Mouse (Mus musculus) liver, postnatal 0 days (tissue): ENCODE data around the gene Inpp5a. TPM values are rescaled to one million over a fixed set of nuclear protein-coding genes. Genes with fewer than 3 reads are reported as not detected.

Experiments used
- ATAC-seq: fragments of 200-750 bp; cut with Nextera tagmentation; 2 replicates; pipeline ENCODE4 v1.8.0; 2017; ENCODE audit warnings: mild to moderate bottlenecking, moderate library complexity
- DNase-seq: peaks from one replicate; pipeline ENCODE4 v3.0.0-alpha.2; 2016
- H3K27ac ChIP-seq: fragments of 300-500 bp; sonication (generic); 2 replicates; pipeline ENCODE4 v1.5.1; 2014; ENCODE audit warnings: antibody characterized with exemption, moderate library complexity, mild to moderate bottlenecking, low read depth
- H3K27me3 ChIP-seq: fragments of 300-500 bp; sonication (generic); 2 replicates; pipeline ENCODE4 v1.6.1; 2014; ENCODE audit warnings: low read length, control low read depth, mixed read lengths; ENCODE audit not compliant: insufficient read depth
- H3K36me3 ChIP-seq: fragments of 300-500 bp; sonication (generic); replicated peaks from 2 replicates; pipeline ENCODE4 v1.6.1; 2014; ENCODE audit warnings: mild to moderate bottlenecking, control low read depth, low read length, moderate library complexity, mixed read lengths; ENCODE audit not compliant: insufficient read depth
- H3K4me1 ChIP-seq: fragments of 300-500 bp; sonication (generic); 2 replicates; pipeline ENCODE4 v1.6.1; 2014; ENCODE audit warnings: antibody characterized with exemption, mild to moderate bottlenecking, control low read depth; ENCODE audit not compliant: insufficient read depth
- H3K4me2 ChIP-seq: fragments of 300-500 bp; sonication (generic); 2 replicates; pipeline ENCODE4 v1.6.1; 2014; ENCODE audit warnings: low read depth, mild to moderate bottlenecking, low read length, moderate library complexity, mixed read lengths
- H3K4me3 ChIP-seq: fragments of 300-500 bp; sonication (generic); 2 replicates; pipeline ENCODE4 v1.5.1; 2014; ENCODE audit warnings: low read depth, low read length
- H3K9ac ChIP-seq: fragments of 300-500 bp; sonication (generic); replicated peaks from 2 replicates; pipeline ENCODE4 v1.6.1; 2014; ENCODE audit warnings: mild to moderate bottlenecking, moderate library complexity
- H3K9me3 ChIP-seq: fragments of 300-500 bp; sonication (generic); 2 replicates; pipeline ENCODE4 v1.6.1; 2016; ENCODE audit warnings: mild to moderate bottlenecking, control low read depth, low read length, mixed read lengths
- CTCF ChIP-seq: sonication (generic); IDR thresholded peaks from 2 replicates; pipeline ENCODE4 v1.5.1; 2016; ENCODE audit warnings: antibody characterized with exemption, low read depth
- EP300 ChIP-seq: IDR thresholded peaks from 2 replicates; pipeline ENCODE4 v1.6.1; 2016; ENCODE audit warnings: antibody characterized with exemption, low read depth, mild to moderate bottlenecking
- WGBS: fragments of 180-500 bp; shearing (Covaris S2); extraction: QIAGEN DNeasy Blood & Tissue Kit; methylation state at CpG from one replicate; pipeline ENCODE4 v1.1.7; 2014; ENCODE audit not compliant: insufficient replicate concordance; 5-methylcytosine and 5-hydroxymethylcytosine counted together
- polyA plus RNA-seq: library from polyadenylated mRNA; unstranded; fragments of >200 nt; fragmentation: Nextera tagmentation; extraction: Ambion mirVana; gene quantifications from 2 replicates; pipeline ENCODE4 v1.2.1, GENCODE M21; 2015

Gene Inpp5a
- polyA plus RNA-seq, 1 experiment from 2014 or later: 6.0 TPM

DNA sequence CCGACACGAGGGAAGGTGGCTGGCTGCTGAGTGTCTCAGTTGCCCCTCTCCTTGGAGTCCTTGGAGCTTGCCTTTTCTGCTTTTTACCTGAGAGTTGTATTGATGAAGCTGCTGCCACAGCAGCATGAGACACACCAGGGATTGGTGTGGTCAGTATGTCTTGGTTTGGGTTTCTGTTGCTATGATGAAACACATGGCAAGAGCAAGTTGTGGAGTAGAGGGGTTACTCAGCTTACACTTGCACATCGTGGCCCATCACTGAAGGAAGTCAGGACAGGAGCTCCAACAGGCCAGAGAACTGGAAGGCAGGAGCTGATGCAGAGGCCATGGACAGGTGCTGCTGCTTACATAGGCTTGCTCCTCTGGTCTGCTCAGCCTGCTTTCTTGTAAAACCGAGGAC is 76.6 kb downstream of the Inpp5a start:
- Histone ChIP-seq H3K4me2 (no peak overlapping the region), H3K4me1 (peaks cover 24% of the 10 kb centered on the region), H3K9me3 (no peaks in the 10 kb centered on the region), H3K27ac (no peak overlapping the region), H3K4me3 (no peak overlapping the region), H3K9ac (no peak overlapping the region), H3K27me3 (no peaks in the 10 kb centered on the region), H3K36me3 (no peaks in the 10 kb centered on the region)
- ATAC-seq: no peak
- no peak for DNase-seq
- 56% methylated on average over 4 of the region's 4 CpGs for WGBS
- TF ChIP-seq EP300: no peak
- no peak for TF ChIP-seq CTCF

- no peak overlapping the region for H3K4me2 ChIP-seq
- DNase-seq (no peak), ATAC-seq (no peak)
- no peaks in the 10 kb centered on the region for H3K36me3 ChIP-seq
- H3K4me3 ChIP-seq: no peak overlapping the region
- TF ChIP-seq EP300 (no peak), CTCF (no peak)
- peaks cover 24% of the 10 kb centered on the region for H3K4me1 ChIP-seq
- H3K27me3 ChIP-seq: no peaks in the 10 kb centered on the region
- H3K9ac ChIP-seq: no peak overlapping the region
- WGBS: 19% methylated on average over 6 of the region's 7 CpGs
- H3K9me3 ChIP-seq: no peaks in the 10 kb centered on the region
- peak overlapping the region; percentile 34; the same call in 1 of the 2 replicates for H3K27ac ChIP-seq
Observed at GRCm38 (mm10) chr7:139466484-139467176, 77.7 kb downstream of the Inpp5a start.

DNA sequence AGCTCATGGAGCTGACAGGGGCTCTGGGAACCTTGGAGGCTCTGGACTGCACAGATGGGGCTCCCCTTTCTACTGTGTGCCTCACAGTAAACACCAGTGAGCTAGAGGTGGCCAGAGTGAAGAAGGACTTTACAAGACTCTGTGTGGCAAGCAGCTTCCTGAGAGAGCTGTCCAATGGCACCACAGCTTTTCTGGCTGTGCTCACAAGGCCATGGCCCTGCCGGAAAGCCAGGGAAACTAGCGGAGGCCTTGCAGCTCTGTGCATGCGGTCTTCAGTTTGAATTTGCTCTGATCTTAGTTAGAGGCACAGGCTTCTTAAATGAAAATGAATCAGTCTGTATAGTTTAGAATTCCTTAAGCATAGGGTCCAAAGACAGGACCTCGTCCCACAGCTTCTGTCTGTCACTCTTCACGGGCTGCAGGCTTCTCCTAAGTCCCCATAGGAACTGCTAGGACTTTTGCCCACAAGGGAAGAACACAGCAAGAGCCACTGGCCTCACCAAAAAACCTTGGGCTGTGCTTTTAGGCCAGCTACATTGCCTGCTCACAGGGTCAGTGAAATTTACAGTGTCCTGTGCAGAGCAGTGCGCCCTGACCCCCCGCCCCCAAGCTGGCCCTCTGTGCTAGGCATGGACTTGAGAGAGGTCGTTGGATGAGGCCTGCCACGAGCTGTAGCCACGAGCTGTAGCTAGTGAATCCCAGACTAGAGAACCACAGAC is 78.4 kb downstream of the Inpp5a start:
- TF ChIP-seq CTCF (no peak), EP300 (no peak)
- peak overlapping the region; percentile 34; the same call in 1 of the 2 replicates for H3K27ac ChIP-seq
- no peaks in the 10 kb centered on the region for H3K9me3 ChIP-seq
- DNase-seq (no peak), ATAC-seq (no peak)
- H3K27me3 ChIP-seq: no peaks in the 10 kb centered on the region
- WGBS: 47% methylated on average over 10 of the region's 10 CpGs
- H3K4me3 ChIP-seq: no peak overlapping the region
- no peak overlapping the region for H3K9ac ChIP-seq
- H3K4me2 ChIP-seq: no peak overlapping the region
- peaks cover 24% of the 10 kb centered on the region for H3K4me1 ChIP-seq
- H3K36me3 ChIP-seq: no peaks in the 10 kb centered on the region

GRCm38 (mm10) chr7:139467896-139468279 is 79.0 kb downstream of the Inpp5a start:
- H3K9me3 ChIP-seq: no peaks in the 10 kb centered on the region
- H3K9ac ChIP-seq: no peak overlapping the region
- peak; percentile 71 for ATAC-seq
- H3K4me1 ChIP-seq: peaks cover 24% of the 10 kb centered on the region
- H3K4me2 ChIP-seq: no peak overlapping the region
- H3K36me3 ChIP-seq: no peaks in the 10 kb centered on the region
- DNase-seq: peak; percentile 29
- H3K4me3 ChIP-seq: no peak overlapping the region
- H3K27me3 ChIP-seq: no peaks in the 10 kb centered on the region
- H3K27ac ChIP-seq: 0 out of 2 replicates have a peak overlapping the region, but pooled peaks have one; percentile 34
- 48% methylated on average over 4 of the region's 4 CpGs for WGBS
- TF ChIP-seq CTCF (0 out of 2 replicates have a peak, but pooled peaks have one; percentile 7), EP300 (0 out of 2 replicates have a peak, but pooled peaks have one; percentile 6)

GRCm38 (mm10) chr7:139468440-139468839 is 79.5 kb downstream of the Inpp5a start:
- Histone ChIP-seq H3K27me3 (no peaks in the 10 kb centered on the region), H3K4me1 (peaks cover 24% of the 10 kb centered on the region), H3K9ac (no peak overlapping the region), H3K4me3 (no peak overlapping the region), H3K4me2 (no peak overlapping the region), H3K9me3 (no peaks in the 10 kb centered on the region), H3K27ac (peak overlapping the region; percentile 30; the same call in 1 of the 2 replicates), H3K36me3 (no peaks in the 10 kb centered on the region)
- WGBS: 61% methylated on average over 2 of the region's 2 CpGs
- no peak for TF ChIP-seq CTCF
- no peak for TF ChIP-seq EP300
- no peak for DNase-seq
- ATAC-seq: no peak

DNA sequence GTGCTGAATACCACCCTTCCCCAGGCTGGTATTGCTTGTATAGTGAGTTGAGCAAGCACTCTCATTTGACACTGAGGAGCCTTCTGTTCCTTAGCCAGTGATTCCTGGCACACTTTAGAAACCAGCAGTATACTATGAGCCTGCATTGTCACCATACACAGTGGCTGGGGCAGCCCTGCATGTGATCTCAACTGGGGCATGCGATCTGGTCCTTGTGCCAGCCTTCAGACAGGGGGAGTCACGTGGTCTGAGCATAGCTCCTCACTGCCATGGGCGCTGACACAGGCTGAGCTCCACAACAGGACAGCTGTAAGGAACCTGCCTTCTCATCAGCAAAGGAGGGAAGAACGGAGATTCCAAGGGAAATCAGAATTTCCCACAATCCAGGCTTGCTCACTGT is 80.5 kb downstream of the Inpp5a start:
- H3K27ac ChIP-seq: no peak overlapping the region
- no peak for DNase-seq
- H3K4me3 ChIP-seq: no peak overlapping the region
- no peaks in the 10 kb centered on the region for H3K27me3 ChIP-seq
- H3K36me3 ChIP-seq: no peaks in the 10 kb centered on the region
- no peak for ATAC-seq
- peaks cover 24% of the 10 kb centered on the region for H3K4me1 ChIP-seq
- no peak overlapping the region for H3K4me2 ChIP-seq
- no peak overlapping the region for H3K9ac ChIP-seq
- no peak for TF ChIP-seq CTCF
- 81% methylated on average over 4 of the region's 4 CpGs for WGBS
- no peaks in the 10 kb centered on the region for H3K9me3 ChIP-seq
